Mouse (Mus musculus): ENCODE results near the gene Osbp2. TPM values are rescaled to one million over a fixed set of nuclear protein-coding genes. Genes with fewer than 3 reads are reported as not detected.

The Osbp2 gene
- polyA plus RNA-seq, 1 experiment from 2014 or later: 14.9 TPM

DNA sequence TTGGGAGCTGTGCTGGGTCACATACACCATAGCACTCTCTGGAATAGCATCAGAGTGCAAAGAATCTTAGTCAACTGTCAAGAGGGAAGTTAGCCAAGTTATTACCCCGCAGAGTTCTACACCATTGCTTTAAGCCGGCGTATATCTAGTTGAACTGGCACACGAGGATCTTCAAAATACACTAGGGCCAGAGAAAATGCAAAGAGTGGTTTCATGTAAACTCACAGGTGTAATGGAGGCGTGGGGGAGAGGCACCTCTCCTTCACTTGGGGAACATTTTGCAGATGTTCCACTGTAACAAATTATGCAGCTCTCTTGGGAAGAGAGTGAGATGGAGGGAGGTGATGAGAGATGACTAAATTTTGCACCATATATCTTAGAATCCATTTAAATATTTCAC, 95.9 kb downstream of the Osbp2 start:
- Histone ChIP-seq H3K36me3 (no peaks in the 10 kb centered on the region; the same call in 1 of the 2 replicates), H3K9me3 (no peaks in the 10 kb centered on the region), H3K4me1 (replicated peaks) (no peaks in the 10 kb centered on the region; the same call in 1 of the 2 replicates), H3K27me3 (peaks cover 20% of the 10 kb centered on the region), H3K4me3 (replicated peaks) (no peak overlapping the region), H3K27ac (no peak overlapping the region), H3K9ac (replicated peaks) (no peak overlapping the region), H3K4me2 (replicated peaks) (no peak overlapping the region)
- WGBS: 89% methylated on average over 5 of the region's 5 CpGs
- ATAC-seq: no peak

DNA sequence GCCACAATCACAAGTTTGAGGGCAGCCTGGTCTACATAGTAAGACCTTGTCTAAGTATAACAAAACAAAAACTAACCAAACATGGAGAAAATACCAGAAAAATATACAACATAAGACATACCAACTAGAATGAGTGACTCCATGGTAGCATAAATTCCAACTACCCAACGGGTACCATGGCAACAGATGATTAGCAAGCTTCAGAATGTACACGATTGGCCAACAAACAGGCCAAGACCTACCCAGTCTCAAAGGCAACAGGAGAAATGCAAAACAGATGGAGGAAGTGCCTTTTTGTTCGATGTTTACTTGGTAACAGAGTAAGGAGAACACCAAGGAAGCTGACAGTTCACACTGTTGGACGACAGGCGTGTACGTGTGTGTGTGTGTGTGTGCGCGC, 96.7 kb downstream of the Osbp2 start:
- Histone ChIP-seq H3K4me3 (replicated peaks) (no peak overlapping the region), H3K9me3 (no peaks in the 10 kb centered on the region), H3K27ac (no peak overlapping the region), H3K4me2 (replicated peaks) (no peak overlapping the region), H3K36me3 (no peaks in the 10 kb centered on the region; the same call in 1 of the 2 replicates), H3K4me1 (replicated peaks) (peaks cover 7% of the 10 kb centered on the region; the same call in 1 of the 2 replicates), H3K27me3 (peaks cover 27% of the 10 kb centered on the region), H3K9ac (replicated peaks) (no peak overlapping the region)
- ATAC-seq: no peak
- WGBS: 90% methylated on average over 8 of the region's 8 CpGs

DNA sequence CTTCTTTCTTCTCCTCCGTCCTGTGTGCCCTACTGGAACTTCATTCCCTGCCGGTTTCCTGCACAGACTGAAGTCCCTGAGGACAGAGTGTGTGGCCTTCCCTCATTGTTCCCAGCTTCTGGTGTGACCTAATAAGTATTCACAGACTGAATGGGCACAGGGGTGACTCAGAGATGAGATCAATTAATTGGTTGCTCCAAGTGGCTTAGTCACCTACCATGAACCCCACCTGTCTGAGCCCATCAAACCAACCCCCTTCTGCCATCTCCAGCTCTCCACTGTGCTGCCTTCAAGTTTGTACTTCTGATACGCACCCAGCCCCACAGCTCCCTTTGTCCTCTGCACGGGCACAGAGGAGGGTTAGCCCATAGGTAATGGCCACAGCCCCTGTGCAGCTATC, 99.4 kb downstream of the Osbp2 start:
- H3K4me3 ChIP-seq (replicated peaks): no peak overlapping the region
- H3K27me3 ChIP-seq: peaks cover 47% of the 10 kb centered on the region
- no peaks in the 10 kb centered on the region; the same call in 1 of the 2 replicates for H3K36me3 ChIP-seq
- ATAC-seq: no peak
- H3K9me3 ChIP-seq: no peaks in the 10 kb centered on the region
- H3K27ac ChIP-seq: no peak overlapping the region
- 38% methylated on average over 4 of the region's 4 CpGs for WGBS
- peaks cover 15% of the 10 kb centered on the region for H3K4me1 ChIP-seq (replicated peaks)
- H3K9ac ChIP-seq (replicated peaks): no peak overlapping the region
- H3K4me2 ChIP-seq (replicated peaks): no peak overlapping the region

DNA sequence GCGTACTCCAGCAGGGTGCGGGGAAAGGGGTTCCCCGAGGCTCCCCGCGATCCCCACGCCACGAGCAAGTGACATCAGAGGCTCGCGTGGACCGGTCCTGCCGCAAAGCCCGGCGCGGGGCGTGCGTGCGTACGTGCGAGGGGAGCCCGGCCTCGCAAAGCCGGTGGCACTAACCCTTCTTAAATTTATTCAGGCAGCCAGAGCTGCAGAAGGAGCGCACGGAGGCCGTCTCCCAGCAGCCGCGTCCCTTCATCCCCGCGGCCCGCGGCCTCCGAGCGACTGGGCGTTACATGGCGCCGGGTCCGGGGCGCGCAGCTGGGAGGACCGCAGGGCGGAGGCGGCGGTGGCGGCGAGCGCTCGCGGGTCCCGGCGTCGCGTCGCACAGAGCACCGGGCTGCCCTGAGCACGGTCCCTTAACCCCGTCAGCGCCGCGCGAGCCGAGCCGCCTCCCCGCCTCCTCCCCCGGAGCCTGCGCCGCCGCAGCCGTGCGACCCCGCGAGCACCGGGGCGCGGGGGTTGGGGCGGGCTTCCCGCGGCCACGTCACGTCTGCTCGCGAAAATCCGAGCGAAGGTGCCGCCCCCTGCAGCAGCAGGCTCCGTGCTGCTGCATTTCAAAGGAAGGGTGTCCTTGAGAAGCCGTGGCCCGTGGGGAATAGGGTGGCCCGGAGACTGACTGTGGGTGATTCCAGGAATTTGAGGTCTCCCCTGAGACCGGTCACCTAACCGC, 101.8 kb downstream of the Osbp2 start:
- H3K27me3 ChIP-seq: peaks cover 50% of the 10 kb centered on the region
- ATAC-seq: peak; percentile 83

DNA sequence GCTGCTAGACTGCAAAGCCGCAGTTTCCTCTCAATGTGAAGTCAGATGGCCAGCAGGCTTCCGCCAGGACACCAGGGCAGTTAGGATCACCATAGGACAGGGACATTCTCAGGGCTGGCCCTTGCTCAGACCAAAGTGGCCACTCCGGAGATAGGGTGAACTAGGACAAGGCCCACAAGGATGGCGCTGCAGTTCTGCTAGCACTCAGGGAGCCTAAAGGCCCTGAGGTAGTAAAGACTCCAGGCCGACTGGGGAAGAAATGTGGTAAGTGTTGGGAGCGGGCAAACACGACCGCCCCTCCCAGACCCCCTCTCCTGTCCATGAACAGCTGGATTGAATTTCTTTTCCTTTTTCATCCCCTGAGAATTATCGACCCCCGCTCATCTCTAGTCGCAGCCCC, 102.4 kb downstream of the Osbp2 start:
- H3K4me2 ChIP-seq (replicated peaks): peak overlapping the region; percentile 88
- 0 out of 2 replicates have a peak overlapping the region, but pooled peaks have one; percentile 44 for H3K27ac ChIP-seq
- H3K9ac ChIP-seq (replicated peaks): peak overlapping the region; percentile 77
- H3K9me3 ChIP-seq: no peaks in the 10 kb centered on the region
- peak overlapping the region; percentile 66 for H3K4me3 ChIP-seq (replicated peaks)
- ATAC-seq: no peak; the same call in 1 of the 2 replicates
- no peaks in the 10 kb centered on the region for H3K36me3 ChIP-seq
- 10% methylated on average over 11 of the region's 11 CpGs for WGBS
- H3K27me3 ChIP-seq: peaks cover 50% of the 10 kb centered on the region
- H3K4me1 ChIP-seq (replicated peaks): peaks cover 15% of the 10 kb centered on the region

More for the DNA sequence above, 101.8 kb downstream of the Osbp2 start:
- Histone ChIP-seq H3K9me3 (no peaks in the 10 kb centered on the region), H3K4me2 (replicated peaks) (peak overlapping the region; percentile 88), H3K36me3 (no peaks in the 10 kb centered on the region), H3K4me3 (replicated peaks) (peak overlapping the region; percentile 66), H3K4me1 (replicated peaks) (peaks cover 15% of the 10 kb centered on the region), H3K9ac (replicated peaks) (peak overlapping the region; percentile 77), H3K27ac (peak overlapping the region; percentile 44; the same call in 1 of the 2 replicates)
- under 1% methylated on average over 61 of the region's 90 CpGs for WGBS

DNA sequence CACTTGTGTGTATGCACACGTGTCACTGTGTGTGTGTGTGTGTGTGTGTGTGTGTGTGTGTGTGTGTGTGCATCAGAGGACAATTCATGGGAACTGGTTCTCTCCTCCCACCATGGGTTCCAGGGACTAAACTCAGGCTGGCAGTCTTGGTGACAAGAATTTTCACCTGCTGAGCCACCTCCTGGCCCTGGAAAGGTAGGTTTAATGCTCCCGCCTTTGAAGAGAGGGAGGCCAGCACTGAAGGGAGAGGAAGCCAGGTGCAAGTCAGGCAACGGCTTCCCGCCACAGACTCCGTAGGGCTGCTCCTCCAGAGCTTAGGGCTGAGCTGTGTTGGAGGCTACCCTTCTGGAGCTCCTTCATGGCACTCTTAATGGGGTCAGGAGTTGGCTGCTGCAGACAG, 104.3 kb downstream of the Osbp2 start:
- H3K9me3 ChIP-seq: no peaks in the 10 kb centered on the region
- no peak for ATAC-seq
- no peaks in the 10 kb centered on the region for H3K36me3 ChIP-seq
- no peak overlapping the region for H3K4me2 ChIP-seq (replicated peaks)
- H3K4me3 ChIP-seq (replicated peaks): no peak overlapping the region
- H3K27me3 ChIP-seq: peaks cover 48% of the 10 kb centered on the region
- WGBS: 80% methylated on average over 5 of the region's 5 CpGs
- no peak overlapping the region for H3K9ac ChIP-seq (replicated peaks)
- no peak overlapping the region for H3K27ac ChIP-seq
- peaks cover 15% of the 10 kb centered on the region for H3K4me1 ChIP-seq (replicated peaks)

- H3K4me2 ChIP-seq (replicated peaks): no peak overlapping the region
- H3K27ac ChIP-seq: no peak overlapping the region
- no peak for ATAC-seq
- 72% methylated on average over 4 of the region's 4 CpGs for WGBS
- H3K27me3 ChIP-seq: peaks cover 11% of the 10 kb centered on the region
- H3K4me1 ChIP-seq (replicated peaks): no peaks in the 10 kb centered on the region
- no peaks in the 10 kb centered on the region for H3K9me3 ChIP-seq
- H3K36me3 ChIP-seq: no peaks in the 10 kb centered on the region
- no peak overlapping the region for H3K4me3 ChIP-seq (replicated peaks)
- no peak overlapping the region for H3K9ac ChIP-seq (replicated peaks)
These were observed 108.4 kb downstream of the Osbp2 start for GRCm38 (mm10) chr11:3755341-3755740.

DNA sequence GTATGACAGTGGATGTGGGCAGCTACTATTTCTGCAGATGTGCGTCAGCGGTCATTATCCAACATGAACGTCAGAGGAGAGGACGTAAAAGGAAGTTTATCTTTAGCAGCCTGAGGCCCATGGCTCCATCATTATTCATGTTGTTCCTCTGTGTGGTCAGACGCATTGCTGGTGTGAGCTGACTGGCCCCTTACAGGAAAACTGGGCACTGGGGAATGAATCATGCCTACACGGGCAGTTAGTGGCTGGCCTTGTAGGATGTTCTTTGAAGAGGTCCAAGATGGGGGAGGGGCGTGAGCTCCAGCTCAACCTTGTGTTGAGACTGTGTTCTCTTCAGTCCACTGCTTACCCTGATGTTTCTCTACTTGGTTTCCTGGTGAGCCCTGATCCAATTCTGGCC, 109.0 kb downstream of the Osbp2 start:
- 82% methylated on average over 7 of the region's 7 CpGs for WGBS
- H3K9me3 ChIP-seq: no peaks in the 10 kb centered on the region
- H3K27ac ChIP-seq: no peak overlapping the region
- H3K27me3 ChIP-seq: peaks cover 5% of the 10 kb centered on the region; the same call in 1 of the 2 replicates
- no peak for ATAC-seq
- no peak overlapping the region for H3K4me2 ChIP-seq (replicated peaks)
- no peaks in the 10 kb centered on the region for H3K36me3 ChIP-seq
- no peaks in the 10 kb centered on the region for H3K4me1 ChIP-seq (replicated peaks)
- no peak overlapping the region for H3K9ac ChIP-seq (replicated peaks)
- H3K4me3 ChIP-seq (replicated peaks): no peak overlapping the region

GRCm38 (mm10) chr11:3753897-3754296, 109.8 kb downstream of the Osbp2 start:
- Histone ChIP-seq H3K4me1 (replicated peaks) (no peaks in the 10 kb centered on the region), H3K27me3 (0 out of 2 replicates have a peak, but pooled peaks cover under 1% of the 10 kb centered on the region), H3K36me3 (no peaks in the 10 kb centered on the region), H3K4me2 (replicated peaks) (no peak overlapping the region), H3K9me3 (no peaks in the 10 kb centered on the region), H3K27ac (no peak overlapping the region), H3K4me3 (replicated peaks) (no peak overlapping the region), H3K9ac (replicated peaks) (no peak overlapping the region)
- 76% methylated on average over 9 of the region's 9 CpGs for WGBS
- no peak for ATAC-seq

DNA sequence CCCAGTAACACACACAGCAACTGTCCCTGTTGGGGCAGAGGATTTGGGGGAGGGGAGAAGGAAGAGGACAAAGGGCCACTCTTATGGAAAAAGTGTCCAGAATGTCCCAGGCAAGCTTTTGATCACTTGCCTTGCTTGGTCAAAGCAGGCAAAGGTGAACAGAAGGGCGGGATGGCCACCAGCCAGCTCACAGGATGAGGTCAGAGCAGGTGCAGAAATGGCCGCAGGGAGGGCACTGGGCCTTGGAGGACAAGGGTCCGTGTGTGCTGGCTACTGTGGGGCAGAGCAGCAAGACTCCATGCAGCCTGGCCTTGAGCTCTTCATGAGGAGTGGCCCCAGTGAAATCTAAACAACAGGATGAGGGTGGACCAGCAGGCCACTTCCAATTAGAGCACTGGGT, 110.9 kb downstream of the Osbp2 start:
- no peak overlapping the region for H3K9ac ChIP-seq (replicated peaks)
- H3K9me3 ChIP-seq: no peaks in the 10 kb centered on the region
- no peak overlapping the region for H3K4me3 ChIP-seq (replicated peaks)
- H3K4me1 ChIP-seq (replicated peaks): no peaks in the 10 kb centered on the region
- no peak overlapping the region for H3K4me2 ChIP-seq (replicated peaks)
- H3K27me3 ChIP-seq: no peaks in the 10 kb centered on the region
- no peak overlapping the region for H3K27ac ChIP-seq
- H3K36me3 ChIP-seq: no peaks in the 10 kb centered on the region
- WGBS: 72% methylated on average over 3 of the region's 3 CpGs
- no peak for ATAC-seq

DNA sequence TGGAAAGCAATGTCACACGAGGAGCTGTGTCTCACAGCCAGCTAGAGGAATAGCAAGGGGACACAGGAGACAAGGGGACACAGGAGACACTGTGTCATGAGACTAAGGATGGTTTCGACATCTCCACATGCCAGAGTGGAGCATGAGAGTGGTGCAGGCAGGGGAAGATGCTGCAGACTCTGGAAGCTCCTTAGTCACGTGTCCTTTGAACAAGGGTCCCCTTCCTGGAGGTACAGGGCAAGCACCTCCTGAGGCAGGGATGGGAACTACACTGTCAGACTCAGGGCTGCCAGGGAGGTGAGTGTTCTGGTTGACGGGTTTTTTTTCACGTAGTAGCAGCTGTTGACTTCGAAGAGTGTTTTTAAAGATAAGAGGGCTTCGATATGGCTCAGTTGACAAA, 113.9 kb downstream of the Osbp2 start:
- H3K27ac ChIP-seq: no peak overlapping the region
- no peak for ATAC-seq
- H3K9ac ChIP-seq (replicated peaks): no peak overlapping the region
- H3K4me2 ChIP-seq (replicated peaks): no peak overlapping the region
- no peaks in the 10 kb centered on the region for H3K9me3 ChIP-seq
- H3K4me1 ChIP-seq (replicated peaks): no peaks in the 10 kb centered on the region
- no peaks in the 10 kb centered on the region for H3K27me3 ChIP-seq
- no peaks in the 10 kb centered on the region for H3K36me3 ChIP-seq
- WGBS: 30% methylated on average over 7 of the region's 7 CpGs
- no peak overlapping the region for H3K4me3 ChIP-seq (replicated peaks)

GRCm38 (mm10) chr11:3742449-3742848, 121.3 kb downstream of the Osbp2 start:
- H3K4me2 ChIP-seq (replicated peaks): no peak overlapping the region
- H3K9ac ChIP-seq (replicated peaks): no peak overlapping the region
- no peak for ATAC-seq
- no peaks in the 10 kb centered on the region for H3K4me1 ChIP-seq (replicated peaks)
- H3K27me3 ChIP-seq: no peaks in the 10 kb centered on the region
- no peak overlapping the region for H3K4me3 ChIP-seq (replicated peaks)
- no peak overlapping the region for H3K27ac ChIP-seq
- 81% methylated on average over 8 of the region's 8 CpGs for WGBS
- no peaks in the 10 kb centered on the region for H3K9me3 ChIP-seq
- H3K36me3 ChIP-seq: no peaks in the 10 kb centered on the region

DNA sequence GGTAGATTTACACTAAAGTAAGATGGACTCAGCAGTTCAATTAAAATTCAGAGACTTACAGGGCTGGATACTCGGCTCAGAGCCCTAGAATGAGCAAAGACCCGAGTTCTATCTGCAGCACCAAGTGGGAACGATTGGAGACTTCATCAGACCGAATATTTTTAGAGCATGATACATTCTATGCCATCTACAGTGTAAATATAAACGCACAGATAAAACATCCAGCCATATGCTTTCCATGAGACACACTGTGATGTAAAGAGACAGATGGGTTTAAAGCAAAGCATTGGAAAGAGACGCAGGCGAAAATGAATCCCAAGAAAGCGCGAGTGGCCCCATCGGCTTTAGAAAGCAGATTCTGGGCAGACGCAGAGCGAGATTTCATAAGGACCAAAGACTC, 122.5 kb downstream of the Osbp2 start:
- H3K9ac ChIP-seq (replicated peaks): no peak overlapping the region
- no peak overlapping the region for H3K27ac ChIP-seq
- no peaks in the 10 kb centered on the region for H3K9me3 ChIP-seq
- H3K36me3 ChIP-seq: no peaks in the 10 kb centered on the region
- H3K4me3 ChIP-seq (replicated peaks): no peak overlapping the region
- 89% methylated on average over 12 of the region's 12 CpGs for WGBS
- H3K4me1 ChIP-seq (replicated peaks): no peaks in the 10 kb centered on the region
- no peaks in the 10 kb centered on the region for H3K27me3 ChIP-seq
- no peak for ATAC-seq
- no peak overlapping the region for H3K4me2 ChIP-seq (replicated peaks)
